Mouse (Mus musculus): ENCODE data around the gene Snx30.

DNA sequence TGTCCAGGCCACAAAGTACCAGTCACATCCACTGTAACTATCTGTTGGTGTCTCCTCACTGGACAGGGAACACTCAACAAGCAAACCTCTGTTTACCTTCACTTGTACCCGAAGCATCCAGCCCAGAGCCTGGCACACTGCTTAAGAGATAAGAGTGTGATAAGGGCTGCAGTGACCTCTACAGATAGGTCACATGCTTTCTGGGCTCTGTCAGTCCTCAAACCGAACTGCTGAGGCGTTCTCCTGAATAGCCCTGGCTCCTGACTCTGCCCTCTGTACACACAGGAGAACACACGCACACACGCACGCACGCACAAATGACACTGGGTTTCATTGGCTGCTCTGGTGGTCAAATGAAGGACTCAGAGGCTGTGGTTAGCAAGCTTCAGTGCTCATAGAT is 8.5 kb downstream of the Snx30 start:
- TF ChIP-seq CTCF (IDR thresholded peaks at IDR 0.05 in 2 of 3, conservative IDR thresholded peaks at IDR 0.05 in 1 of 3; ENCODE audit: control insufficient read depth in 1 of 3, insufficient read depth in 1 of 3, low read depth in 2 of 3, low read length in 3 of 3, poor library complexity in 1 of 3, severe bottlenecking in 1 of 3) = no peak
- TF ChIP-seq TCF12 (IDR thresholded peaks at IDR 0.05; ENCODE audit: low read depth, low read length) = no peak
- TF ChIP-seq KAT2A (conservative IDR thresholded peaks at IDR 0.05; ENCODE audit: low read depth, low read length) = no peak
- 0 out of 2 replicates have a peak, but pooled peaks have one; percentile 13 for TF ChIP-seq GATA1 (IDR thresholded peaks at IDR 0.05; ENCODE audit: low read depth, low read length)
- TF ChIP-seq RCOR1 (IDR thresholded peaks at IDR 0.05; ENCODE audit: low read depth, low read length) = no peak
- no peak for TF ChIP-seq RAD21 (IDR thresholded peaks at IDR 0.05; ENCODE audit: low read depth, low read length)
- TF ChIP-seq USF1 (IDR thresholded peaks at IDR 0.05; ENCODE audit: low read depth, low read length) = 0 out of 2 replicates have a peak, but pooled peaks have one; percentile 19
- TF ChIP-seq POLR2A (IDR thresholded peaks at IDR 0.05; ENCODE audit: control insufficient read depth in 1 of 2, insufficient read depth in 1 of 2, low read depth in 1 of 2, low read length in 2 of 2, poor library complexity in 1 of 2) = no peak
- TF ChIP-seq UBTF (IDR thresholded peaks at IDR 0.05; ENCODE audit: borderline replicate concordance, insufficient read depth, low read depth, low read length) = no peak
- TF ChIP-seq E2F4 (IDR thresholded peaks at IDR 0.05; ENCODE audit: borderline replicate concordance, low read depth, low read length) = no peak

Data from MEL (cell line).